Comparison of ENCODE assay signal across 30 mouse cellular contexts in genomic region chr3:14865941-14866340, GRCm38 (mm10). TPM values are rescaled to one million over a fixed set of nuclear protein-coding genes. Genes with fewer than 3 reads are reported as not detected.
"Had no signal": no experiment of that assay in that cellular context is flagged by ENCODE, and none has a peak within 500 bp of the region (broad histone marks: within the 10 kb centered on the region; RNA-seq: fewer than 3 reads in every experiment).

No protein-coding gene starts in this region.

- DNase-seq: cerebellum, adult 2 months; cerebellum, adult 8-10 months; cerebellum, adult 9-10 months; cerebellum, adult 9-11 months; cerebellum, postnatal 10 days; cerebellum, postnatal 14 days; cerebellum, postnatal 25 days; cerebellum, postnatal 36 days; embryo, embryonic 11 days; forebrain, postnatal 0 days; gastrocnemius, postnatal 10 days; gastrocnemius, postnatal 14 days; gastrocnemius, postnatal 25 days; gastrocnemius, postnatal 36 days; heart, adult 11 months; heart, adult 18-20 months; heart, adult 2 months had no signal

- H3K36me3 ChIP-seq: embryonic facial prominence, embryonic 10.5 days; embryonic facial prominence, embryonic 12.5 days; embryonic facial prominence, embryonic 13.5 days; embryonic facial prominence, embryonic 15.5 days; forebrain, embryonic 10.5 days; forebrain, embryonic 12.5 days; forebrain, embryonic 15.5 days had no signal

- ATAC-seq: forebrain, embryonic 13.5 days; forebrain, embryonic 14.5 days; forebrain, embryonic 15.5 days; forebrain, embryonic 16.5 days; forebrain, postnatal 0 days had no signal

- H3K27ac ChIP-seq: embryonic facial prominence, embryonic 10.5 days; embryonic facial prominence, embryonic 12.5 days; embryonic facial prominence, embryonic 13.5 days; embryonic facial prominence, embryonic 15.5 days; forebrain, embryonic 10.5 days; forebrain, embryonic 12.5 days; forebrain, embryonic 13.5 days; forebrain, embryonic 15.5 days; heart, adult 2 months had no signal

- H3K9me3 ChIP-seq: embryonic facial prominence, embryonic 10.5 days; embryonic facial prominence, embryonic 12.5 days; embryonic facial prominence, embryonic 13.5 days; embryonic facial prominence, embryonic 15.5 days; forebrain, embryonic 10.5 days; forebrain, embryonic 12.5 days; forebrain, embryonic 13.5 days; forebrain, embryonic 15.5 days had no signal

- H3K4me3 ChIP-seq: embryonic facial prominence, embryonic 10.5 days; embryonic facial prominence, embryonic 12.5 days; embryonic facial prominence, embryonic 13.5 days; embryonic facial prominence, embryonic 15.5 days; erythroblast, embryonic 14.5 days; forebrain, embryonic 10.5 days; forebrain, embryonic 12.5 days; forebrain, embryonic 13.5 days; forebrain, embryonic 15.5 days; heart, adult 2 months had no signal

- H3K27me3 ChIP-seq: embryonic facial prominence, embryonic 12.5 days; embryonic facial prominence, embryonic 15.5 days; forebrain, embryonic 12.5 days; forebrain, embryonic 13.5 days; forebrain, embryonic 15.5 days had no signal

- H3K9ac ChIP-seq: embryonic facial prominence, embryonic 12.5 days; embryonic facial prominence, embryonic 13.5 days; embryonic facial prominence, embryonic 15.5 days; forebrain, embryonic 12.5 days; forebrain, embryonic 13.5 days; forebrain, embryonic 15.5 days; forebrain, postnatal 0 days had no signal

- H3K4me2 ChIP-seq: embryonic facial prominence, embryonic 12.5 days; embryonic facial prominence, embryonic 13.5 days; embryonic facial prominence, embryonic 15.5 days; forebrain, embryonic 12.5 days; forebrain, embryonic 13.5 days; forebrain, embryonic 15.5 days had no signal

RNA-seq across cellular contexts. Expression of gene Car1, which starts 57.8 kb away (rescaled TPM):
- total RNA-seq: gastrocnemius, postnatal 14 days; heart, adult 18-20 months; heart, adult 2 months; heart, adult 8-10 months had no signal
- polyA plus RNA-seq: cerebellum, adult 2 months; forebrain, embryonic 12.5 days; forebrain, embryonic 13.5 days; forebrain, embryonic 14.5 days; forebrain, embryonic 15.5 days; forebrain, embryonic 16.5 days; frontal cortex, adult 2 months had no signal
